Mouse (Mus musculus) heart, embryonic 16.5 days (tissue): ENCODE measurements at regions not wholly inside any gene's neighbourhood (a gene's known extent, or its start where the extent isn't known, plus 50 kb on each side); places are given as distances from the start of the nearest gene placed in this dataset.
"Not testable (repeated sequence)": the region's sequence is repeated elsewhere in the genome, so short reads cannot be mapped to it uniquely, and the experiment has no call there.

Experiments
- ATAC-seq: fragments of 200-750 bp; cut with Nextera tagmentation; replicated peaks from 2 replicates; pipeline ENCODE4 v1.8.0; 2017; ENCODE audit warnings: moderate number of reproducible peaks; ENCODE audit not compliant: insufficient read depth, low FRiP score; ENCODE audit errors: extremely low read depth
- H3K27ac ChIP-seq: fragments of 300-500 bp; sonication (generic); 2 replicates; pipeline ENCODE4 v1.5.1; 2014; ENCODE audit warnings: mild to moderate bottlenecking, low read length, control low read depth, moderate library complexity
- H3K27me3 ChIP-seq: fragments of 300-500 bp; sonication (generic); 2 replicates; pipeline ENCODE4 v1.6.1; 2014; ENCODE audit warnings: low read length, mixed read lengths; ENCODE audit not compliant: control insufficient read depth, insufficient read depth
- H3K36me3 ChIP-seq: fragments of 300-500 bp; sonication (generic); 2 replicates; pipeline ENCODE4 v1.6.1; 2014; ENCODE audit not compliant: control insufficient read depth, insufficient read depth
- H3K4me1 ChIP-seq: fragments of 300-500 bp; sonication (generic); 2 replicates; pipeline ENCODE4 v1.6.1; 2014; ENCODE audit warnings: low read length, mixed read lengths; ENCODE audit not compliant: control insufficient read depth, insufficient read depth
- H3K4me2 ChIP-seq: fragments of 300-500 bp; sonication (generic); 2 replicates; pipeline ENCODE4 v1.6.1; 2014; ENCODE audit warnings: low read depth, mild to moderate bottlenecking, control low read depth, low read length
- H3K4me3 ChIP-seq: fragments of 300-500 bp; sonication (generic); 2 replicates; pipeline ENCODE4 v1.5.1; 2014; ENCODE audit warnings: mild to moderate bottlenecking, control low read depth, low read length
- H3K9ac ChIP-seq: fragments of 300-500 bp; sonication (generic); 2 replicates; pipeline ENCODE4 v1.6.1; 2014; ENCODE audit warnings: low read length, control low read depth
- H3K9me3 ChIP-seq: fragments of 300-500 bp; sonication (generic); replicated peaks from 2 replicates; pipeline ENCODE4 v1.6.1; 2016; ENCODE audit warnings: low read length; ENCODE audit not compliant: control insufficient read depth
- WGBS: fragments of 180-500 bp; shearing (Covaris S2); extraction: QIAGEN DNeasy Blood & Tissue Kit; methylation state at CpG from one replicate; pipeline ENCODE4 v1.1.7; 2014; 5-methylcytosine and 5-hydroxymethylcytosine counted together

GRCm38 (mm10) chr6:20037769-20038168, 1171.7 kb downstream of the Ankrd7 start:
- Histone ChIP-seq H3K36me3 (no peaks in the 10 kb centered on the region), H3K9ac (no peak overlapping the region), H3K27me3 (no peaks in the 10 kb centered on the region), H3K4me2 (no peak overlapping the region), H3K4me1 (no peaks in the 10 kb centered on the region), H3K27ac (no peak overlapping the region), H3K4me3 (no peak overlapping the region), H3K9me3 (no peaks in the 10 kb centered on the region)
- WGBS, result 29% methylated on average over 1 of the region's 1 CpGs
- peak; percentile 85 for ATAC-seq

GRCm38 (mm10) chr6:20078666-20079065, 1136.6 kb upstream of the Kcnd2 start:
- Histone ChIP-seq H3K4me2 (no peak overlapping the region), H3K9ac (no peak overlapping the region), H3K4me3 (no peak overlapping the region), H3K36me3 (no peaks in the 10 kb centered on the region), H3K4me1 (no peaks in the 10 kb centered on the region), H3K27ac (no peak overlapping the region), H3K9me3 (no peaks in the 10 kb centered on the region), H3K27me3 (no peaks in the 10 kb centered on the region)
- no peak for ATAC-seq

DNA sequence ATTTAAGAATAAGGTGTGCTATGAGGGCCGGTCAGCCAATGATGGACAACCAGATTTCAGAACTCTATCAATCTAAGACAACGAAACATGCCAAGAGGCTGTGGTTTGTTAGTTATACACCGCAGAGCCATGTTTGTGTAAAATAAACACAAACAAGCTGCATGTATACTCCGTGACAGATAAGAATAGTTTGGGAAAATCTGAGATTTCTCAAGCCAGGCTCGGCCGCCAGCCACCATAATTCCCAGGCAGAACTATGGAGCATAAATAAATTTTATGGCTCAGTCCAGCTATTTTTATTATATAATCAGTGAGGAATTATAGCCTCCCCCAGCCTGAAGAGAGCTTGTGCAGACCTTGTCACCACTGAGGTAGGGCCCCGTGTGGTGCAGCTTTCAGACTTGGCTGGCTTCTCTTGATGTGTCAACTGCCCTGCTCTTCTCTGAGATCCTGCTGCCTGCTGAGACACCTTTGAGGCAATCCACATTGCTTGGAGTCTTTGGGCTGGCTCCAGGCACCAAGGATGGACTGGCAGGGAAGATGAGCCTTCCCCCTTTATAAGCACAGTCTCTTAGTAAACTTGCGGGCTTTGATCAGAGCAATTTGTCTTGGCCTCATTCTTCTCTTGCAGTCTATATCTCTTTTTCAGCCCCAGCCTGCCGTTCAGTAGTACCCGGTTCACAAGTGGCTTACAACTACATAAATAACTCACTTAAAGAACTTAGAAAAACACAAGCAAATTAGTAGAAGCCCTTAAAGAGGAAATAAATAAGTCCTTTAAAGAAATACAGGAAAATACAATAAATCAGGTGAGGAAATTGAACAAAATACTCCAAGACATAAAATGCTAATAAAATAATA, 1123.0 kb upstream of the Kcnd2 start:
- no peak for ATAC-seq
- Histone ChIP-seq H3K36me3 (no peaks in the 10 kb centered on the region), H3K4me2 (no peak overlapping the region), H3K27me3 (no peaks in the 10 kb centered on the region), H3K9ac (no peak overlapping the region), H3K4me1 (no peaks in the 10 kb centered on the region), H3K27ac (no peak overlapping the region), H3K9me3 (no peaks in the 10 kb centered on the region), H3K4me3 (no peak overlapping the region)
- WGBS, result 81% methylated on average over 10 of the region's 10 CpGs

- not testable (repeated sequence) for H3K4me2 ChIP-seq, H3K9me3 ChIP-seq, H3K27me3 ChIP-seq, H3K9ac ChIP-seq, H3K4me1 ChIP-seq, ATAC-seq, H3K27ac ChIP-seq, H3K36me3 ChIP-seq, H3K4me3 ChIP-seq
- 92% methylated on average over 22 of the region's 22 CpGs for WGBS
Measured at GRCm38 (mm10) chr6:20133991-20134390, 1081.3 kb upstream of the Kcnd2 start.

DNA sequence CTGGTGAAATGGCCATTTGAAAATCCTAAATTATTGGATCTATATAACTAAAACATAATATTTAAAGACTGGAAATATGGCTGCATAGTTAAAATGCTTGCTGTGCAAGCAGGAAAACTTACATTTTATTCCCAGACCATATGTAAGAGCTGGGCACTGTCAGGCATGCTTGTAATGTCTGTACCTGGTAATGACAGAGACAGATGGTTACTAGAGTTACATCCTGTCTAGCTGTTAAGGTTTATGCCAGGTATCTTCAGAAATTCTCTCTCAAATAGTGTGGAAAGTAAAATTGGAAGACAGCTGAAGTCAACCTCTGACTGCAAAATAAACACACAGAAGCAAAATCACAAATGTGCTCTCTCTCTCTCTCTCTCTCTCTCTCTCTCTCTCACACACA, 1077.8 kb upstream of the Kcnd2 start:
- Histone ChIP-seq H3K27me3 (no peaks in the 10 kb centered on the region), H3K27ac (no peak overlapping the region), H3K9me3 (no peaks in the 10 kb centered on the region), H3K4me3 (no peak overlapping the region), H3K4me1 (no peaks in the 10 kb centered on the region), H3K9ac (no peak overlapping the region), H3K4me2 (no peak overlapping the region), H3K36me3 (no peaks in the 10 kb centered on the region)
- no peak for ATAC-seq
